Mouse (Mus musculus) liver, embryonic 14.5 days (tissue): Measurements from ENCODE around the gene Cyp4a14. TPM values are rescaled to one million over a fixed set of nuclear protein-coding genes. Genes with fewer than 3 reads are reported as not detected.
A peak's percentile ranks its signal among the peaks of the same experiment; 100 is the strongest.
"Not testable (repeated sequence)": the region's sequence is repeated elsewhere in the genome, so short reads cannot be mapped to it uniquely, and the experiment has no call there.

ENCODE experiments used
- ATAC-seq: fragments of 200-750 bp; cut with Nextera tagmentation; 2 replicates; pipeline ENCODE4 v1.8.0; 2017; ENCODE audit warnings: moderate number of reproducible peaks, mild to moderate bottlenecking, moderate library complexity; ENCODE audit not compliant: insufficient read depth
- DNase-seq, 3 experiments: peaks; one replicate each; pipeline ENCODE4 v3.0.0-alpha.2; 2012 to 2013; ENCODE audit warnings: low read depth in 3 of 3, low spot score in 3 of 3
- H3K27ac ChIP-seq: fragments of 300-500 bp; sonication (generic); 2 replicates; pipeline ENCODE4 v1.5.1; 2014; ENCODE audit warnings: moderate library complexity, mild to moderate bottlenecking, control low read depth, inconsistent platforms
- H3K27me3 ChIP-seq: fragments of 300-500 bp; sonication (generic); 2 replicates; pipeline ENCODE4 v1.6.1; 2014; ENCODE audit warnings: mild to moderate bottlenecking, low read length, moderate library complexity; ENCODE audit not compliant: control insufficient read depth, insufficient read depth
- H3K36me3 ChIP-seq: fragments of 300-500 bp; sonication (generic); replicated peaks from 2 replicates; pipeline ENCODE4 v1.6.1; 2014; ENCODE audit warnings: low read depth; ENCODE audit not compliant: control insufficient read depth, insufficient read depth
- H3K4me1 ChIP-seq, 2 experiments: fragments of 200-500 bp in 1 of 2; fragments of 300-500 bp in 1 of 2; sonication (generic) in 1 of 2; replicated peaks; 2 replicates each; pipeline ENCODE4 v1.6.1; 2012 to 2014; ENCODE audit warnings: antibody characterized with exemption in 1 of 2, inconsistent platforms in 1 of 2, low read length in 1 of 2; ENCODE audit not compliant: control insufficient read depth in 2 of 2, insufficient read depth in 2 of 2
- H3K4me2 ChIP-seq: fragments of 300-500 bp; sonication (generic); 2 replicates; pipeline ENCODE4 v1.6.1; 2014; ENCODE audit warnings: low read depth, mild to moderate bottlenecking, control low read depth, moderate library complexity
- H3K4me3 ChIP-seq, 2 experiments: fragments of 200-500 bp in 1 of 2; fragments of 300-500 bp in 1 of 2; sonication (generic) in 1 of 2; 2 replicates each; pipeline ENCODE4 v1.5.1; 2012 to 2014; ENCODE audit warnings: low read depth in 2 of 2, low read length in 2 of 2, mild to moderate bottlenecking in 2 of 2, control low read depth in 1 of 2, inconsistent platforms in 1 of 2, moderate library complexity in 1 of 2; ENCODE audit not compliant: insufficient read depth in 1 of 2
- H3K9ac ChIP-seq: fragments of 300-500 bp; sonication (generic); replicated peaks from 2 replicates; pipeline ENCODE4 v1.6.1; 2014; ENCODE audit warnings: mild to moderate bottlenecking, control low read depth, moderate library complexity
- H3K9me3 ChIP-seq: fragments of 300-500 bp; sonication (generic); 2 replicates; pipeline ENCODE4 v1.6.1; 2016; ENCODE audit warnings: low read length, mixed read lengths; ENCODE audit not compliant: control insufficient read depth
- CTCF ChIP-seq: IDR thresholded peaks from 2 replicates; pipeline ENCODE4 v1.5.1; 2016; ENCODE audit warnings: antibody characterized with exemption, low read depth, control low read depth
- EP300 ChIP-seq: IDR thresholded peaks from 2 replicates; pipeline ENCODE4 v1.6.1; 2016; ENCODE audit warnings: antibody characterized with exemption, low read depth
- WGBS: fragments of 180-500 bp; shearing (Covaris S2); extraction: QIAGEN DNeasy Blood & Tissue Kit; methylation state at CpG from one replicate; pipeline ENCODE4 v1.1.7; 2014; ENCODE audit not compliant: insufficient replicate concordance; 5-methylcytosine and 5-hydroxymethylcytosine counted together
- polyA plus RNA-seq, 2 experiments: library from polyadenylated mRNA; depleted of rRNA in 1 of 2; stranded (reverse) in 1 of 2; unstranded in 1 of 2; fragments of >200 nt; fragmentation: Nextera tagmentation in 1 of 2; extraction: Ambion mirVana in 1 of 2; gene quantifications; 2 replicates each; pipeline versions ENCODE4 v1.2.1 to v1.2.3; 2012 to 2014

The Cyp4a14 gene
- polyA plus RNA-seq, 2 experiments: not detected

DNA sequence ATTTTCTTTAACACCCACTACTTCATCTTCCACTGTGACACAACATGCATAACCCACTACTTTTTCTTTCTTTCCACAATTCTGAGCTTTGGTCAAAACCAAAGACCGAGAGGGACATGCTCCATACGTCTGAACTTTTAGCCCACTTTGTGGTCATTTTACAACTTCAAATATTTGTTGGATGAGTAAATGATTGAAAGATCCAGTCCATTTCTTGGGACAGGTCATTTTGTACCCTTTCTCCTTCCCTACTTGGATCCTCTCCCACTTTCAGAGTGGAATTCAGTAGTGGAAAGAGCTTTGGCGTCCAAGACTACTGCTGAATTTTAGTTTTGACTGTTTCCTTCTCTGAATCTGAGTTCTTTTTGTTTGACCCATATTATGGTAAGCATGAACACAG, 1.5 kb upstream of the Cyp4a14 start:
- DNase-seq (peak in 1 of 3 experiments; percentile 7), ATAC-seq (no peak)
- Histone ChIP-seq H3K4me1 (no peaks in the 10 kb centered on the region), H3K36me3 (no peaks in the 10 kb centered on the region), H3K27me3 (no peaks in the 10 kb centered on the region), H3K27ac (no peak overlapping the region), H3K4me2 (no peak overlapping the region), H3K4me3 (no peak overlapping the region), H3K9me3 (no peaks in the 10 kb centered on the region), H3K9ac (no peak overlapping the region)
- WGBS: 67% methylated on average over 3 of the region's 3 CpGs
- TF ChIP-seq EP300 (no peak), CTCF (no peak)

DNA sequence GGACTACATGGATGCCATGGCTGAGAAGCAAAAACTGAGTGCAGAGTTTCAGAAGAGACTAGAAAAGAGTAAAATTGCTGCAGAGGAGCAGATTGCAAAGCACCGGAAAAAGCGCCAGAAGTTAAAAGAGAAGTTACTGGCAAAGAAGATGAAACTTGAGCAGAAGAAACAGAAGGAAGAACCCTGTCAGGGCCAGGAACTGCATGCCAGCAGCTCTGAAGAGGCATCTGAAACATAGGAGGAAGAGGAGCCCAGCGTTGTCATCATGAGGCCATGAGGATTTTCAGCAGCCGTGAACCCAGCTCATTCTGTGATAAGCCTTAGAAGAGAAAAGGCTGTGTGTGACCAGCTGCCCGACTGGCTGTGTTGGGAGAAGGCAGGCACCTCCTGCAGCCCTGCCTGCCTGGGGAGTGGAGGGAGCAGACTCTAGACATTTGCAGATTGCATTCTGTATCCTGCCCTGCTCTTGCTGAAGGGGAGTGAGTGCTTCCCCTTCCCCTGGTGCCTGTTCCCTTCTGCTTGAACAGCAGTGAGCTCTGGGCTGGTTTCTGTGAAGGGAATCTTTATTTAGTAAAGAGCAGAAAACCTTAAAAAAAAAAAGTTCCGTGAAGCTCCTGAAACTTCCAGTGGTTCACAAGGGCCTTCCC, 14.8 kb downstream of the Cyp4a14 start:
- H3K4me3 ChIP-seq: no peak overlapping the region
- no peaks in the 10 kb centered on the region for H3K36me3 ChIP-seq
- H3K27me3 ChIP-seq: no peaks in the 10 kb centered on the region
- ATAC-seq (no peak), DNase-seq (no peak)
- TF ChIP-seq EP300: no peak
- H3K27ac ChIP-seq: no peak overlapping the region
- H3K9me3 ChIP-seq: no peaks in the 10 kb centered on the region
- no peak overlapping the region for H3K4me2 ChIP-seq
- WGBS: 40% methylated on average over 6 of the region's 6 CpGs
- H3K4me1 ChIP-seq: no peaks in the 10 kb centered on the region
- no peak overlapping the region for H3K9ac ChIP-seq

DNA sequence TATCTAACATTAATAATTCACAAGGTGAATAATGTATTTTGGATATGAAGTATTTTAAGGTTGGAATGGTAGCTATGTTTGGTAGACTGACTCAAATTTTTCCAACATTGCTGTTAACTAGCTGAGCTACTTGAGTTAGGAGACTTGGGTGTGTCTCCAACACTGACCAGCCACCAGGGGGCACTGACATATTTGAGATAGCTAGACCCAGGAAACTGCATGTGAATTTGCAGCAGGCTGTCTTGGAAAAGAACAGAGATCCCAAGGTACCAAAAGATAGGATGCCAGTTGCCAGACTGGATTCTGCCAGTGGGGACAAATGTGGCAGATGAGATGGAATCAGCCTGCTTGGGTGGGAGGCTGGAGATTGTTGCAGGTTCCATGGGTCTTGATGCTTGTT, 19.9 kb downstream of the Cyp4a14 start:
- not testable (repeated sequence) for H3K4me1 ChIP-seq, DNase-seq, H3K36me3 ChIP-seq, ATAC-seq, H3K9me3 ChIP-seq, H3K4me3 ChIP-seq, H3K27ac ChIP-seq, H3K27me3 ChIP-seq, H3K9ac ChIP-seq, H3K4me2 ChIP-seq

DNA sequence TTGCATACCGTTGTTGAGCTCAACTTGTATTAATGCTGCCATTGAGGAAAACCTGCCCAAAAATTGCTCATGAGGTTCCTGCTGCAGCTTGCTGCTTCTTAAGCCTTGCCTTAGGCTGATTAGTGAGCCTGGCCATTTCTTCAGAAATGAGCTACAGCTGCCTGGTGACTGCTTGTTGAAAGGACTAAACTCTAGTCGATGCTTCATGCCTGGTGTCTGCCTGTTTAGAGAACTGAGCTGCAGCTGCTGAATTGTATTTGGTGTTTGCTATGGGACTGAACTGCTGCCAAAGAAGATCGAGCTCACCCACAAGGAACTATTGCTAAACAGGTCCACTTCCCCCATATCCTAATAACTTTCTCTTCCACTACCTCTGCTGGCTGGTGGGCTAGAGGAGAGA, 22.4 kb downstream of the Cyp4a14 start:
- not testable (repeated sequence) for ATAC-seq, H3K4me3 ChIP-seq, DNase-seq, H3K36me3 ChIP-seq, H3K27me3 ChIP-seq, H3K4me2 ChIP-seq, H3K27ac ChIP-seq, H3K9me3 ChIP-seq, H3K9ac ChIP-seq, H3K4me1 ChIP-seq
- WGBS: 50% methylated on average over 3 of the region's 3 CpGs

DNA sequence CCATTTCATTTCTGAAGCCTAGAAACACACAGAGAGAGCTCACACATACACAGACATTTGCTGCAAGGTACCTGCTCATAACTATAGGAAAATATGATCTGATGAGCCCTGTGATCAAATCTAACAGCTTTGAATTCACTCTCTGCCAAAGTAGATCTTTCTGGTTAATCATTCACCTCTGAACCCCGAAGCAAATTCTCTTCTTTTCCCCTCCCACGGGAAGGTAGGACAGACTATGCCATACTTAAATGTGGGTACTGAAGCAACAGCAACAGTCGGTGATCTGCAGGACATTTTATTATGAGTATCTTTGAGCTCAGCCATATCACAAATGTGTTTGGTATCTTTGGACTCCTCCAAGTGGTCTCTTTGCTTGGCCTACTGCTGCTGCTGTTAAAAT, 43.6 kb downstream of the Cyp4a14 start, which contains the start of gene Cyp4a30b:
Cyp4a30b (plus strand) TSS at position 301 of the 400 bp plus-strand sequence.
- Histone ChIP-seq H3K4me2 (no peak within 1 kb of the TSS), H3K9me3 (no peaks in the 10 kb centered on the region), H3K36me3 (no peaks in the 10 kb centered on the region), H3K9ac (no peak within 1 kb of the TSS), H3K27ac (no peak within 1 kb of the TSS), H3K4me1 (no peaks in the 10 kb centered on the region), H3K27me3 (no peaks in the 10 kb centered on the region), H3K4me3 (no peak within 1 kb of the TSS)
- TF ChIP-seq CTCF: no peak
- no peak for TF ChIP-seq EP300
- DNase-seq (no peak), ATAC-seq (no peak)
- WGBS: 42% methylated on average over 3 of the region's 3 CpGs
